Mouse (Mus musculus) thymus, adult 2 months (tissue): Measurements from ENCODE around the gene Clasp2. TPM values are rescaled to one million over a fixed set of nuclear protein-coding genes. Genes with fewer than 3 reads are reported as not detected.

ENCODE experiments used
- DNase-seq: peaks from one replicate; pipeline ENCODE4 v3.0.0; 2021
- H3K27ac ChIP-seq: fragments of 200-500 bp; 2 replicates; pipeline ENCODE4 v1.5.1; 2012; ENCODE audit warnings: low read length, control low read depth; ENCODE audit not compliant: control insufficient read depth, insufficient read depth
- H3K27me3 ChIP-seq: fragments of 200-500 bp; 2 replicates; pipeline ENCODE4 v1.6.1; 2012; ENCODE audit warnings: mild to moderate bottlenecking, low read length, moderate library complexity, mixed read lengths; ENCODE audit not compliant: control insufficient read depth, insufficient read depth
- H3K36me3 ChIP-seq: fragments of 200-500 bp; 2 replicates; pipeline ENCODE4 v1.6.1; 2012; ENCODE audit warnings: mild to moderate bottlenecking, low read length, moderate library complexity; ENCODE audit not compliant: control insufficient read depth, insufficient read depth
- H3K4me1 ChIP-seq: fragments of 200-500 bp; replicated peaks from 2 replicates; pipeline ENCODE4 v1.6.1; 2012; ENCODE audit warnings: low read length; ENCODE audit not compliant: control insufficient read depth, insufficient read depth
- H3K4me3 ChIP-seq: fragments of 200-500 bp; 2 replicates; pipeline ENCODE4 v1.5.1; 2012; ENCODE audit warnings: mild to moderate bottlenecking, low read length, control low read depth, moderate library complexity; ENCODE audit not compliant: control insufficient read depth, insufficient read depth
- CTCF ChIP-seq: fragments of 200-500 bp; IDR thresholded peaks from 2 replicates; pipeline ENCODE4 v1.5.1; 2012; ENCODE audit warnings: mild to moderate bottlenecking, control low read depth, low read length, moderate library complexity, borderline replicate concordance; ENCODE audit not compliant: control insufficient read depth, poor library complexity, insufficient read depth; ENCODE audit errors: extremely low read depth
- POLR2A ChIP-seq: fragments of 200-500 bp; IDR thresholded peaks from 2 replicates; pipeline ENCODE4 v1.6.1; 2012; ENCODE audit warnings: mild to moderate bottlenecking, low read length, control low read depth, moderate library complexity; ENCODE audit not compliant: control insufficient read depth, poor library complexity, insufficient read depth; ENCODE audit errors: extremely low read depth
- WGBS: fragments of 180-500 bp; shearing (Covaris S2); methylation state at CpG from one replicate; pipeline ENCODE4 v1.1.7; 2018; 5-methylcytosine and 5-hydroxymethylcytosine counted together
- polyA plus RNA-seq: library from polyadenylated mRNA; depleted of rRNA; stranded (reverse); fragments of >200 nt; gene quantifications from 2 replicates; pipeline ENCODE4 v1.2.3, GENCODE M21; 2012

Gene Clasp2
- polyA plus RNA-seq, 1 experiment: 12.6 TPM

GRCm38 (mm10) chr9:113811957-113812670 lies 70.8 kb downstream of the Clasp2 start:
- Histone ChIP-seq H3K27ac (peak overlapping the region; percentile 76), H3K4me1 (no peaks in the 10 kb centered on the region), H3K36me3 (no peaks in the 10 kb centered on the region), H3K4me3 (peak overlapping the region; percentile 39), H3K27me3 (no peaks in the 10 kb centered on the region)
- TF ChIP-seq POLR2A: no peak
- TF ChIP-seq CTCF: no peak
- DNase-seq: peak; percentile 39
- WGBS: 45% methylated on average over 9 of the region's 9 CpGs

DNA sequence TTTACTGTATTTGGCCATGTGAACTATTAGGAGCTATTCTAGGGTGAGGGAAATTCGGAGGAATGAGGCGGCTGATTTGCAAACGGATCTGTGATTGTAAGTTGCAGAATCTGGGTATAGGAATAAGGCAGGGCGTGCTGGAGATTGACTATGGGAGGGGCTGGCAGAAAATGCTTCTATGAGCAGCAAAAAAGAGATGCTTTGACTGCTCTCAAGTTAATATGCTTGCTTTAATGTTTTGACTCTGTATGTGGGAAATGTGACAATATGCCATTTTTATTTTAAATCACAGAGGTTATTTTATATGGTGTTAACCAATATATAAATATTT lies 71.4 kb downstream of the Clasp2 start:
- no peaks in the 10 kb centered on the region for H3K4me1 ChIP-seq
- TF ChIP-seq POLR2A (no peak), CTCF (no peak)
- H3K27ac ChIP-seq: no peak overlapping the region
- no peaks in the 10 kb centered on the region for H3K36me3 ChIP-seq
- H3K27me3 ChIP-seq: no peaks in the 10 kb centered on the region
- H3K4me3 ChIP-seq: no peak overlapping the region
- DNase-seq: no peak
- WGBS: 75% methylated on average over 4 of the region's 4 CpGs

DNA sequence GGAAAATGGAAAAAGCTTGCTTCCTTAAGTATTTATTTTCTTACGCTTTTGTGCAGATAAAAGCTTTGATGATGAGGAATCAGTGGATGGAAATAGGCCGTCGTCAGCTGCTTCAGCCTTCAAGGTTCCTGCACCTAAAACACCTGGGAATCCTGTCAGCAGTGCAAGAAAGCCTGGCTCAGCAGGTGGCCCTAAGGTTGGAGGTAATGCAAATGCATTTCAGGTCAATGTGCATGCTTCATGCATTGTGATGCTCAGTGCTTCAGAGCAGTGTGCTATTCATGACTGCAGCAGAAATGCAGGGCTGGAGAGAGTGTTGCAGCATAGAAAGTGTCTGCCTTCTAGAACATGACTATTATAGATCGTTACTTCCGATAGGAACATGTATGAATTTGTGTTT lies 71.8 kb downstream of the Clasp2 start:
- no peak for DNase-seq
- Histone ChIP-seq H3K36me3 (no peaks in the 10 kb centered on the region), H3K4me3 (no peak overlapping the region), H3K27me3 (no peaks in the 10 kb centered on the region), H3K4me1 (no peaks in the 10 kb centered on the region), H3K27ac (no peak overlapping the region)
- 94% methylated on average over 5 of the region's 5 CpGs for WGBS
- TF ChIP-seq CTCF (no peak), POLR2A (no peak)

DNA sequence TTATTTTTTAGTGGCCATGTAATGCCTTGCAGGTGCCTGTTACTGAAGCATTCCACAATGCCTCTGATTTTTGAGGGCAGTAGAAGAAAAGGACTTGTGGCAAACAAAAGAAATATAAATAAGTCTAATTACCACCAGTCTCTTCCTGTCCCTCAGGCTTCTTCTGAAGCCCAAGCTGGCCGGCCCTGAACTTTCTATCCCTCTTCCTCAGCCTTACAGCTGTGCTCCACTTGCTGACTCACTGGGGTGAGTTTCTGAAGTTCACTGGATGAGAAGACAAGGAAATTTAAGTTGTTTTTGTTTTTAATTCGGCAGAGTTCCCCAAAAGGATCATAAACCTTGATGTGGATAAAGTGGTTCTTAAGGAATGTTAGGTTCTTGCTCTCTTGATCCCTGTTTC lies 74.6 kb downstream of the Clasp2 start:
- Histone ChIP-seq H3K4me3 (no peak overlapping the region), H3K36me3 (no peaks in the 10 kb centered on the region), H3K27ac (no peak overlapping the region), H3K27me3 (no peaks in the 10 kb centered on the region), H3K4me1 (no peaks in the 10 kb centered on the region)
- WGBS: 80% methylated on average over 2 of the region's 2 CpGs
- TF ChIP-seq POLR2A: no peak
- no peak for TF ChIP-seq CTCF
- DNase-seq: no peak

GRCm38 (mm10) chr9:113822150-113822549 lies 80.9 kb downstream of the Clasp2 start:
- no peaks in the 10 kb centered on the region for H3K36me3 ChIP-seq
- H3K27ac ChIP-seq: no peak overlapping the region
- 82% methylated on average over 1 of the region's 1 CpGs for WGBS
- no peaks in the 10 kb centered on the region for H3K27me3 ChIP-seq
- TF ChIP-seq POLR2A (no peak), CTCF (no peak)
- H3K4me1 ChIP-seq: no peaks in the 10 kb centered on the region
- DNase-seq: no peak
- no peak overlapping the region for H3K4me3 ChIP-seq

- no peak for TF ChIP-seq POLR2A
- no peak for TF ChIP-seq CTCF
- H3K4me1 ChIP-seq: no peaks in the 10 kb centered on the region
- no peak for DNase-seq
- no peak overlapping the region for H3K27ac ChIP-seq
- no peak overlapping the region for H3K4me3 ChIP-seq
- H3K27me3 ChIP-seq: no peaks in the 10 kb centered on the region
- H3K36me3 ChIP-seq: no peaks in the 10 kb centered on the region
- WGBS: 95% methylated on average over 9 of the region's 9 CpGs
These were observed 87.4 kb downstream of the Clasp2 start for GRCm38 (mm10) chr9:113828719-113829118.

DNA sequence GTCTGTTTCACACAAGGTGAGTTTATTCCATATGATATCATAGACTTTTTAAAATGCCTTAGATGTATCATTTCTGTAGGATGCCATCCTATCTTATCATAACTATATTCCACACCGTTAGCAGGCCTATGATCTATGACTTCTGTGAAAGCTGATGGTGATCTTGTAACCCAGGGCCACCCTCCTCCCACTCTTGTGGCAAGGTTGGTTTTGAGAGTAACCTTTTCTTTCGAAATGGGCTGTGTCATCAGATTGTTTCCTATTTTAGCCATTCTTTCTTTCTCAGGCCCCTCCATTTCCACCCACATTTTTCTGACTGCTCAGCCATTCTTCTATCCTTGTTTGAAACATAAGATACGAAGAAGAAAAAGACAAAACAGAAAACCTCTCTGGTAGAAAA lies 88.9 kb downstream of the Clasp2 start:
- H3K4me1 ChIP-seq: no peaks in the 10 kb centered on the region
- H3K36me3 ChIP-seq: no peaks in the 10 kb centered on the region
- DNase-seq: no peak
- H3K4me3 ChIP-seq: no peak overlapping the region
- no peaks in the 10 kb centered on the region for H3K27me3 ChIP-seq
- no peak overlapping the region for H3K27ac ChIP-seq
- 66% methylated on average over 3 of the region's 3 CpGs for WGBS
- TF ChIP-seq CTCF: no peak
- no peak for TF ChIP-seq POLR2A
